8 mouse cellular contexts compared by ENCODE assay signal in the genomic region with DNA sequence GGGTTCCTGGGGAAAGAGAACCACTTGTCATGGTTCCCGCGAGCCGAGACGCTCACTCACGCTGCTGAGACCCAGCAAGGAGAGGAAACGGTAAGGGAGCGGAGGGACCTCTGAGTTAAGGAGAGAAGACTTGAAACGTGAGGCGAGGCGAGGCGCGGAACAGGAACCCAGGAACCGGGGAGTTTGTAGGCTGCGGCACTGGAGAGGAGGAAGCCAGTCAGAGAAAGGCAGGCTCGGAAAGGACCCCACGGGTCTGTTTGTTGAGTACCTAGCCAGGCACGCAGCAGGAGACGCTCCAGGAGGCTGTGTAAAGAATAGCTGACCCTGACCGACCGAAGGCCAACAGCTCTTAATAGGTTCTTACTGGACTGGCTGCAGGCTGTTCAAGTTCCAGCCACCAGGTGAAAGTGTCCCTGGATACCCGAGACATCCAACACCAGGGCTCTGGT. TPM values are rescaled to one million over a fixed set of nuclear protein-coding genes. Genes with fewer than 3 reads are reported as not detected.
DNase-seq lines count a peak whose midpoint lies in the region; ATAC-seq lines count a peak whose summit lies in the region.

No protein-coding gene starts in this region.

- H3K4me3 ChIP-seq in heart, embryonic 11.5 days (ENCODE audit: low read depth, low read length): peak overlapping the region; percentile 33
- peak overlapping the region; percentile 13 for H3K4me3 ChIP-seq in embryonic facial prominence, embryonic 15.5 days (replicated peaks)
- H3K4me3 ChIP-seq in kidney, embryonic 14.5 days (ENCODE audit: low read length): peak overlapping the region; percentile 8; the same call in 1 of the 2 replicates

- H3K27ac ChIP-seq in heart, embryonic 11.5 days (ENCODE audit: low read depth, low read length): no peak overlapping the region
- H3K27ac ChIP-seq in embryonic facial prominence, embryonic 15.5 days (replicated peaks): no peak overlapping the region
- no peak overlapping the region for H3K27ac ChIP-seq in kidney, embryonic 14.5 days (ENCODE audit: low read depth, low read length)

- ATAC-seq in heart, embryonic 11.5 days (replicated peaks; ENCODE audit: insufficient number of reproducible peaks, low FRiP score, low TSS enrichment): no peak; the same call in 1 of the 2 replicates
- no peak for ATAC-seq in embryonic facial prominence, embryonic 15.5 days (ENCODE audit: insufficient number of reproducible peaks, low FRiP score, low TSS enrichment, low read depth)
- peak; percentile 76 for ATAC-seq in kidney, embryonic 14.5 days (ENCODE audit: low FRiP score, low TSS enrichment)

- H3K9me3 ChIP-seq in heart, embryonic 11.5 days (replicated peaks; ENCODE audit: control insufficient read depth, low read length): no peaks in the 10 kb centered on the region
- 0 out of 2 replicates have a peak, but pooled peaks cover 5% of the 10 kb centered on the region for H3K9me3 ChIP-seq in embryonic facial prominence, embryonic 15.5 days (replicated peaks)
- peaks cover 4% of the 10 kb centered on the region; the same call in 1 of the 2 replicates for H3K9me3 ChIP-seq in kidney, embryonic 14.5 days (ENCODE audit: control insufficient read depth, low read length)

- H3K4me1 ChIP-seq in heart, embryonic 11.5 days (ENCODE audit: control insufficient read depth, insufficient read depth, low read length): 0 out of 2 replicates have a peak, but pooled peaks cover 3% of the 10 kb centered on the region
- H3K4me1 ChIP-seq in embryonic facial prominence, embryonic 15.5 days: peaks cover 9% of the 10 kb centered on the region; the same call in 1 of the 2 replicates
- H3K4me1 ChIP-seq in kidney, embryonic 14.5 days (ENCODE audit: control insufficient read depth, insufficient read depth, low read length): no peaks in the 10 kb centered on the region

- WGBS in heart, embryonic 11.5 days (ENCODE audit: insufficient replicate concordance): 1% methylated on average over 21 of the region's 21 CpGs
- WGBS in embryonic facial prominence, embryonic 15.5 days: 4% methylated on average over 21 of the region's 21 CpGs
- 1% methylated on average over 21 of the region's 21 CpGs for WGBS in kidney, embryonic 14.5 days

- peak overlapping the region; percentile 59 for H3K4me2 ChIP-seq in heart, embryonic 11.5 days
- H3K4me2 ChIP-seq in embryonic facial prominence, embryonic 15.5 days (replicated peaks): peak overlapping the region; percentile 44
- peak overlapping the region; percentile 28 for H3K4me2 ChIP-seq in kidney, embryonic 14.5 days (replicated peaks; ENCODE audit: low read depth, low read length)

- no peaks in the 10 kb centered on the region for H3K36me3 ChIP-seq in heart, embryonic 11.5 days (ENCODE audit: control insufficient read depth, insufficient read depth, low read length)
- H3K36me3 ChIP-seq in embryonic facial prominence, embryonic 15.5 days: no peaks in the 10 kb centered on the region
- no peaks in the 10 kb centered on the region for H3K36me3 ChIP-seq in kidney, embryonic 14.5 days (ENCODE audit: control insufficient read depth, insufficient read depth, low read length)

- no peak for DNase-seq in heart, postnatal 4 days
- DNase-seq in lung, postnatal 36 days: peak; percentile 64
- DNase-seq in thymus, postnatal 0 days (ENCODE audit: low spot score): peak; percentile 51
- DNase-seq in cerebellum, adult 8-10 months: no peak
- DNase-seq in cerebellum, postnatal 25 days: no peak

- 0 out of 2 replicates have a peak, but pooled peaks cover 2% of the 10 kb centered on the region for H3K27me3 ChIP-seq in heart, embryonic 11.5 days (ENCODE audit: control insufficient read depth, insufficient read depth, low read length)
- H3K27me3 ChIP-seq in embryonic facial prominence, embryonic 15.5 days: no peaks in the 10 kb centered on the region
- H3K27me3 ChIP-seq in kidney, embryonic 14.5 days (ENCODE audit: control insufficient read depth, insufficient read depth, low read length): no peaks in the 10 kb centered on the region

- H3K9ac ChIP-seq in heart, embryonic 11.5 days (ENCODE audit: low read depth, low read length): peak overlapping the region; percentile 69
- H3K9ac ChIP-seq in embryonic facial prominence, embryonic 15.5 days: no peak overlapping the region
- no peak overlapping the region for H3K9ac ChIP-seq in kidney, embryonic 14.5 days (ENCODE audit: low read depth, low read length)

RNA-seq across cellular contexts. Expression of a gene that starts 31.9 kb away (rescaled TPM):
- polyA plus RNA-seq in heart, embryonic 11.5 days (2014; fragmentation: Nextera tagmentation; extraction: Ambion mirVana): 0.73 and 0.82 TPM in 2 replicates
- total RNA-seq in heart, postnatal 4 days (2021): under 1 TPM; 0.10 to 0.18 TPM
- 2.1 and 2.9 TPM in 2 replicates for polyA plus RNA-seq in embryonic facial prominence, embryonic 15.5 days (2015; fragmentation: Nextera tagmentation; extraction: Ambion mirVana)
- 0.15 and 0.33 TPM in 2 replicates for polyA plus RNA-seq in kidney, embryonic 14.5 days (2014; fragmentation: Nextera tagmentation; extraction: Ambion mirVana)
- polyA plus RNA-seq in thymus, postnatal 0 days (2015; fragmentation: Nextera tagmentation; extraction: Ambion mirVana): 2.3 and 2.4 TPM in 2 replicates

Comparison
In these comparisons a context has a peak if more than half of its experiments do, and no peak if none do; other contexts are left out.
1. DNase-seq: peak in lung, postnatal 36 days (single experiment) and thymus, postnatal 0 days (single experiment); none in heart, postnatal 4 days (single experiment), cerebellum, adult 8-10 months (single experiment) and cerebellum, postnatal 25 days (0 of 2).
2. Peak in every context shown above with its lines, with median percentiles within 50 percentile points of each other: H3K4me2 ChIP-seq and H3K4me3 ChIP-seq.